Mouse (Mus musculus) heart, embryonic 16.5 days (tissue): ENCODE measurements around the gene Accs. TPM values are rescaled to one million over a fixed set of nuclear protein-coding genes. Genes with fewer than 3 reads are reported as not detected.
A peak's percentile ranks its signal among the peaks of the same experiment; 100 is the strongest.

Experiments used
- ATAC-seq: fragments of 200-750 bp; cut with Nextera tagmentation; replicated peaks from 2 replicates; pipeline ENCODE4 v1.8.0; 2017; ENCODE audit warnings: moderate number of reproducible peaks; ENCODE audit not compliant: insufficient read depth, low FRiP score; ENCODE audit errors: extremely low read depth
- H3K27ac ChIP-seq: fragments of 300-500 bp; sonication (generic); 2 replicates; pipeline ENCODE4 v1.5.1; 2014; ENCODE audit warnings: mild to moderate bottlenecking, low read length, control low read depth, moderate library complexity
- H3K27me3 ChIP-seq: fragments of 300-500 bp; sonication (generic); 2 replicates; pipeline ENCODE4 v1.6.1; 2014; ENCODE audit warnings: low read length, mixed read lengths; ENCODE audit not compliant: control insufficient read depth, insufficient read depth
- H3K36me3 ChIP-seq: fragments of 300-500 bp; sonication (generic); 2 replicates; pipeline ENCODE4 v1.6.1; 2014; ENCODE audit not compliant: control insufficient read depth, insufficient read depth
- H3K4me1 ChIP-seq: fragments of 300-500 bp; sonication (generic); 2 replicates; pipeline ENCODE4 v1.6.1; 2014; ENCODE audit warnings: low read length, mixed read lengths; ENCODE audit not compliant: control insufficient read depth, insufficient read depth
- H3K4me2 ChIP-seq: fragments of 300-500 bp; sonication (generic); 2 replicates; pipeline ENCODE4 v1.6.1; 2014; ENCODE audit warnings: low read depth, mild to moderate bottlenecking, control low read depth, low read length
- H3K4me3 ChIP-seq: fragments of 300-500 bp; sonication (generic); 2 replicates; pipeline ENCODE4 v1.5.1; 2014; ENCODE audit warnings: mild to moderate bottlenecking, control low read depth, low read length
- H3K9ac ChIP-seq: fragments of 300-500 bp; sonication (generic); 2 replicates; pipeline ENCODE4 v1.6.1; 2014; ENCODE audit warnings: low read length, control low read depth
- H3K9me3 ChIP-seq: fragments of 300-500 bp; sonication (generic); replicated peaks from 2 replicates; pipeline ENCODE4 v1.6.1; 2016; ENCODE audit warnings: low read length; ENCODE audit not compliant: control insufficient read depth
- WGBS: fragments of 180-500 bp; shearing (Covaris S2); extraction: QIAGEN DNeasy Blood & Tissue Kit; methylation state at CpG from one replicate; pipeline ENCODE4 v1.1.7; 2014; 5-methylcytosine and 5-hydroxymethylcytosine counted together
- polyA plus RNA-seq: library from polyadenylated mRNA; unstranded; fragments of >200 nt; fragmentation: Nextera tagmentation; extraction: Ambion mirVana; gene quantifications from 2 replicates; pipeline ENCODE4 v1.2.1, GENCODE M21; 2015

Gene Accs
- polyA plus RNA-seq, 1 experiment from 2014 or later: 5.6 TPM

- H3K27ac ChIP-seq: no peak overlapping the region
- H3K4me1 ChIP-seq: peaks cover 15% of the 10 kb centered on the region
- no peak for ATAC-seq
- no peaks in the 10 kb centered on the region for H3K9me3 ChIP-seq
- 70% methylated on average over 9 of the region's 9 CpGs for WGBS
- no peaks in the 10 kb centered on the region for H3K36me3 ChIP-seq
- no peaks in the 10 kb centered on the region for H3K27me3 ChIP-seq
- no peak overlapping the region for H3K9ac ChIP-seq
- H3K4me2 ChIP-seq: no peak overlapping the region
- no peak overlapping the region for H3K4me3 ChIP-seq
These were observed 32.1 kb upstream of the Accs start for GRCm38 (mm10) chr2:93881640-93882367.

GRCm38 (mm10) chr2:93880981-93881380 is 31.2 kb upstream of the Accs start:
- Histone ChIP-seq H3K27me3 (no peaks in the 10 kb centered on the region), H3K4me2 (no peak overlapping the region), H3K27ac (no peak overlapping the region), H3K36me3 (no peaks in the 10 kb centered on the region), H3K4me3 (no peak overlapping the region), H3K9me3 (no peaks in the 10 kb centered on the region), H3K9ac (no peak overlapping the region), H3K4me1 (peaks cover 12% of the 10 kb centered on the region)
- 49% methylated on average over 3 of the region's 3 CpGs for WGBS
- no peak for ATAC-seq

GRCm38 (mm10) chr2:93880450-93880849 is 30.7 kb upstream of the Accs start:
- ATAC-seq: no peak
- Histone ChIP-seq H3K4me1 (peaks cover 10% of the 10 kb centered on the region), H3K4me3 (no peak overlapping the region), H3K9ac (no peak overlapping the region), H3K27ac (no peak overlapping the region), H3K27me3 (no peaks in the 10 kb centered on the region), H3K4me2 (no peak overlapping the region), H3K36me3 (no peaks in the 10 kb centered on the region), H3K9me3 (no peaks in the 10 kb centered on the region)
- WGBS: 64% methylated on average over 8 of the region's 8 CpGs

- peak; percentile 47; the same call in 1 of the 2 replicates for ATAC-seq
- Histone ChIP-seq H3K4me1 (peaks cover 10% of the 10 kb centered on the region), H3K4me2 (no peak overlapping the region), H3K36me3 (no peaks in the 10 kb centered on the region), H3K4me3 (no peak overlapping the region), H3K27ac (no peak overlapping the region), H3K27me3 (no peaks in the 10 kb centered on the region), H3K9me3 (no peaks in the 10 kb centered on the region), H3K9ac (no peak overlapping the region)
- WGBS: 26% methylated on average over 5 of the region's 5 CpGs
These were observed 27.3 kb upstream of the Accs start for GRCm38 (mm10) chr2:93877005-93877404.

GRCm38 (mm10) chr2:93874606-93875005 is 24.9 kb upstream of the Accs start:
- no peaks in the 10 kb centered on the region for H3K9me3 ChIP-seq

GRCm38 (mm10) chr2:93874227-93874514 is 24.4 kb upstream of the Accs start:
- 19% methylated on average over 2 of the region's 2 CpGs for WGBS
- Histone ChIP-seq H3K27ac (no peak overlapping the region), H3K4me1 (no peaks in the 10 kb centered on the region; the same call in 1 of the 2 replicates), H3K9me3 (no peaks in the 10 kb centered on the region), H3K36me3 (no peaks in the 10 kb centered on the region), H3K27me3 (no peaks in the 10 kb centered on the region), H3K9ac (no peak overlapping the region), H3K4me3 (no peak overlapping the region), H3K4me2 (no peak overlapping the region)
- ATAC-seq: no peak

More at GRCm38 (mm10) chr2:93874606-93875005, 24.9 kb upstream of the Accs start:
- WGBS: 87% methylated on average over 3 of the region's 3 CpGs
- Histone ChIP-seq H3K27ac (no peak overlapping the region), H3K4me1 (no peaks in the 10 kb centered on the region; the same call in 1 of the 2 replicates), H3K4me2 (no peak overlapping the region), H3K9ac (no peak overlapping the region), H3K36me3 (no peaks in the 10 kb centered on the region), H3K4me3 (no peak overlapping the region), H3K27me3 (no peaks in the 10 kb centered on the region)
- ATAC-seq: no peak

DNA sequence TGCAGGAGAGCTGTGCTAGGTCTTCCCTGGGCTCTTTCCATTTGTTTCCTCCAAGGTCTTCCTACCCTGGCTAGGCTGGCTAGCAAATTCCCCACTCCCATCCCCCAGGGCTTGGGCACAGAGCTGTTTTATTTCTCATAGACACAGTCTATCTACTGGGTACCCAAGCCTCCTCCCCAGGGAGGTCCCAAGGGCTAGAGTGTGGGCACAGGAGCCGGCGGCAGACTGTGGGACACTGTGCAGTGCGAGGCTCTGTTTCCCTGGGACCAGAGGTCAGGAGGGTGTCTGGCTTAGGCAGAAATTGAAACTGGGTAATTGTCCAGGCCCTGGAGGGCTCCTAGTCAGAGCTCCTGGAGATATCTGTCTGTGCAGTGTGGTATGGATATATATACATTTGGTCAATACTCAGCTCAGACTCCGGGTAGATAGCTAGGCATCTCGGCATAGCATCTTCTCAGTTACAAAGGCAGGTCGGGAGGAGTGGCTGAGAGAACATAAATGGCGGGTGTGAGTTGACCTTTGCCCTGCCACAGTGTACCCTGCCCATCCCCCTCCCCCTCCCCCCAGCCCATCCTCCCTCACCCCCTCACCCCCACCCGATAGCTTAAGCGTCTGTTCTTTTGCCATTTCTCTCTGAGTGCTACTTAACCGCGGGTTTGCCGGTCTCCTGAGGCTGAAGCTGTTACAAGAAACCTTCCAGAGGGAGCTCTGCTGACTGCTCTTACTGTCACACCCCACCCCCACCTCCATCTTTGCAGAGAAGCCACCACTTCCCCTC is 23.9 kb upstream of the Accs start:
- Histone ChIP-seq H3K9ac (no peak overlapping the region), H3K27me3 (peaks cover 3% of the 10 kb centered on the region; the same call in 1 of the 2 replicates), H3K4me2 (no peak overlapping the region), H3K27ac (no peak overlapping the region), H3K9me3 (no peaks in the 10 kb centered on the region), H3K4me3 (no peak overlapping the region), H3K36me3 (no peaks in the 10 kb centered on the region), H3K4me1 (no peaks in the 10 kb centered on the region; the same call in 1 of the 2 replicates)
- ATAC-seq: peak; percentile 24; the same call in 1 of the 2 replicates
- 18% methylated on average over 12 of the region's 12 CpGs for WGBS

- peaks cover 8% of the 10 kb centered on the region; the same call in 1 of the 2 replicates for H3K27me3 ChIP-seq
- H3K4me3 ChIP-seq: no peak overlapping the region
- H3K4me1 ChIP-seq: no peaks in the 10 kb centered on the region; the same call in 1 of the 2 replicates
- no peaks in the 10 kb centered on the region for H3K9me3 ChIP-seq
- H3K4me2 ChIP-seq: no peak overlapping the region
- H3K36me3 ChIP-seq: no peaks in the 10 kb centered on the region
- 82% methylated on average over 7 of the region's 7 CpGs for WGBS
- ATAC-seq: no peak
- H3K27ac ChIP-seq: no peak overlapping the region
- no peak overlapping the region for H3K9ac ChIP-seq
These were observed 22.5 kb upstream of the Accs start for GRCm38 (mm10) chr2:93872257-93872656.

- Histone ChIP-seq H3K4me1 (no peaks in the 10 kb centered on the region), H3K27ac (no peak overlapping the region), H3K9ac (no peak overlapping the region), H3K36me3 (no peaks in the 10 kb centered on the region), H3K9me3 (no peaks in the 10 kb centered on the region), H3K27me3 (peaks cover 8% of the 10 kb centered on the region; the same call in 1 of the 2 replicates), H3K4me3 (no peak overlapping the region), H3K4me2 (no peak overlapping the region)
- 88% methylated on average over 4 of the region's 4 CpGs for WGBS
- no peak for ATAC-seq
These were observed 21.7 kb upstream of the Accs start for GRCm38 (mm10) chr2:93871411-93871925.
